Mouse (Mus musculus) brown adipose tissue, adult 24 weeks (tissue): ENCODE results near the gene Bckdhb. TPM values are rescaled to one million over a fixed set of nuclear protein-coding genes. Genes with fewer than 3 reads are reported as not detected.

Source experiments
- H3K27ac ChIP-seq: fragments of 200-500 bp; replicated peaks from 2 replicates; pipeline ENCODE4 v1.5.1; 2012; ENCODE audit warnings: low read depth, mild to moderate bottlenecking, low read length
- H3K4me1 ChIP-seq: fragments of 200-500 bp; 2 replicates; pipeline ENCODE4 v1.6.1; 2012; ENCODE audit warnings: low read length, mixed read lengths; ENCODE audit not compliant: control insufficient read depth, insufficient read depth, insufficient read length
- H3K4me3 ChIP-seq: fragments of 200-500 bp; 2 replicates; pipeline ENCODE4 v1.5.1; 2012; ENCODE audit warnings: low read depth, mild to moderate bottlenecking, low read length, moderate library complexity; ENCODE audit not compliant: insufficient read depth
- polyA plus RNA-seq: library from polyadenylated mRNA; stranded (reverse); fragments of >200 nt; gene quantifications from 2 replicates; pipeline ENCODE4 v1.2.4, GENCODE M21; 2012; ENCODE audit not compliant: missing spikeins, insufficient read depth, insufficient read length

Bckdhb gene
- polyA plus RNA-seq, 1 experiment, result 253 TPM

DNA sequence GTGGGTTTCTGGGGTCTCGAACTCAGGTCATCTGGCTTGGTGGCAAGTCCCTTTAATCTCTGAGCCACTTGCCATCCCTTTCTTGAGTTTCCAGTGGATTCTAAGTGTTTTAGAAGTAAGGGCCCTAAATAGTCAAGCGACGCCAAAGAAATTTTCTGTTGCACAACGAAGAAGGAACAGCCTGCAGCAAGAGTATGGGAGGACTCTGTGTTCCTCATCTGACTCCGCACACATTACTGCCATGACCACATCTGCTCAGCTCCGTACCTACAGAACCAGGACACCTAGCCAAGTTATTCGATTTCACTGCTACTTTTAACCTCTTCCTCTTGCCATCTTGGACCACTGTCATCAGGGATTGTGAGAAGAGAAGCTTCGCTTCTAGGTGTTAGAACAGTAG lies 168.0 kb downstream of the Bckdhb start:
- no peak overlapping the region for H3K4me3 ChIP-seq
- H3K4me1 ChIP-seq, result 0 out of 2 replicates have a peak, but pooled peaks cover 2% of the 10 kb centered on the region
- H3K27ac ChIP-seq, result no peak overlapping the region

GRCm38 (mm10) chr9:84094111-84094510 lies 169.2 kb downstream of the Bckdhb start:
- H3K4me3 ChIP-seq, result no peak overlapping the region
- 0 out of 2 replicates have a peak, but pooled peaks cover 2% of the 10 kb centered on the region for H3K4me1 ChIP-seq
- H3K27ac ChIP-seq, result no peak overlapping the region

GRCm38 (mm10) chr9:84096484-84097015 lies 171.6 kb downstream of the Bckdhb start:
- H3K27ac ChIP-seq, result peak overlapping the region; percentile 27; the same call in 1 of the 2 replicates
- 0 out of 2 replicates have a peak, but pooled peaks cover 2% of the 10 kb centered on the region for H3K4me1 ChIP-seq
- H3K4me3 ChIP-seq, result no peak overlapping the region

GRCm38 (mm10) chr9:84103344-84103743 lies 178.4 kb downstream of the Bckdhb start:
- H3K4me3 ChIP-seq, result no peak overlapping the region
- no peaks in the 10 kb centered on the region for H3K4me1 ChIP-seq
- no peak overlapping the region for H3K27ac ChIP-seq

- Histone ChIP-seq H3K4me3 (no peak overlapping the region), H3K27ac (no peak overlapping the region), H3K4me1 (peaks cover 11% of the 10 kb centered on the region)
Observed at GRCm38 (mm10) chr9:84106438-84106837, 181.5 kb downstream of the Bckdhb start.

- peak overlapping the region; percentile 21; the same call in 1 of the 2 replicates for H3K4me3 ChIP-seq
- peaks cover 11% of the 10 kb centered on the region for H3K4me1 ChIP-seq
- H3K27ac ChIP-seq, result peak overlapping the region; percentile 15; the same call in 1 of the 2 replicates
Observed at GRCm38 (mm10) chr9:84107045-84107813, 182.3 kb downstream of the Bckdhb start.

- Histone ChIP-seq H3K27ac (no peak overlapping the region), H3K4me3 (no peak overlapping the region), H3K4me1 (peaks cover 11% of the 10 kb centered on the region)
Observed at GRCm38 (mm10) chr9:84108534-84108933, 183.6 kb downstream of the Bckdhb start.

DNA sequence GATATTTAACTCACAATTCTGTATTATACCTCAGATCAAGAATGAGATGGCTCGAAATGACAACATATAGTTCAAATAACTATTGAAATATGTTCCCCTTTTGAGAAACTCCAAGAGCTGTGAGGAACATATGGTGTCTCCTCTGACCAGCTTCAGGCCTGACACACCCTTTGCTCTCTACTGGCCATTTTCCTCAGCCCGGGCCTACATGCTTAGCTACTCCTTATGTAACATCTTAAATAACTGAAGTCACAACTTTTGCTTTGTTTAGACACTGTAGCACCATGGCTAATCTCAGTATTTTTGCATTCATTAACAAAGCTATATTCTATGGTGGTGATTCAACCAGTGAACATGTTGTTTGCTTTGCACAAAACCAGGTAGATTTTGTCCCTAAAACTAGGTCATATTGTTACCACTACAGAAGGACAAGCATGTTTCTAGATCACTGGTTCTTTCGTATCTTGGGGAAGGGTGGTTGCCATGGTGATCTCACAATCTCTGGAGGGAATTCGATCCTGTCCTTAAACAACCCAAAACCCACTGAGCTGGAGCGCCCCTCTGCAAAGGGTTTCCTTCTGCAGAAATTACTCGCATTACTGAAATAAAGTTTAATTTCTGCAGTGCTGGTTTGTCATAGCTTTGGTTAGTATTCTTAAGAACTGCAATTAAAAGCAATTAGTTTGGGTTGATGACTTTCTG lies 185.0 kb downstream of the Bckdhb start:
- no peak overlapping the region for H3K27ac ChIP-seq

GRCm38 (mm10) chr9:84110616-84111015 lies 185.7 kb downstream of the Bckdhb start:
- Histone ChIP-seq H3K4me3 (peak overlapping the region; percentile 13; the same call in 1 of the 2 replicates), H3K4me1 (peaks cover 13% of the 10 kb centered on the region), H3K27ac (peak overlapping the region; percentile 5; the same call in 1 of the 2 replicates)

More for the DNA sequence above, 185.0 kb downstream of the Bckdhb start:
- peaks cover 13% of the 10 kb centered on the region for H3K4me1 ChIP-seq
- H3K4me3 ChIP-seq, result no peak overlapping the region

DNA sequence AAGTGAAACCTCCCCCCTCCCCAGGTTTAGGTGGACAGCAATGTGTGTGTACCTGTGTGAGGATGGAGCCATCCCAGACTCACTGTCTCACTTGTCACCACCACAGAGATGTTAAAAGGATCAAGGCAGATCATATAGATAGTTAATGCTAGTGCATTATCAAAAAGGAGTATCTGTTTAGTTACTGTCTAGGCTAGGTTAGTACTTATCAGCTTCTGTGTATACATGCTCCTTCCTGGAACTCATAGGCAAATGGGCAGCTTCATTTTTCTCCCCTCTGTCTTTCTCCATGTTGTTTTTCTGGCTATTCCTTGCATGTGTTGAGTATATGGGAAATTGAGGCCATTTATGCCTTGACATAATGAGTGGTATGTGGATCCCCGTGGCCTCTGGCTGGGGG lies 187.4 kb downstream of the Bckdhb start:
- Histone ChIP-seq H3K4me3 (no peak overlapping the region), H3K27ac (no peak overlapping the region), H3K4me1 (peaks cover 13% of the 10 kb centered on the region)

- peaks cover 13% of the 10 kb centered on the region for H3K4me1 ChIP-seq
- H3K27ac ChIP-seq, result no peak overlapping the region; the same call in 1 of the 2 replicates
- H3K4me3 ChIP-seq, result no peak overlapping the region
Observed at GRCm38 (mm10) chr9:84112842-84113568, 188.1 kb downstream of the Bckdhb start.

DNA sequence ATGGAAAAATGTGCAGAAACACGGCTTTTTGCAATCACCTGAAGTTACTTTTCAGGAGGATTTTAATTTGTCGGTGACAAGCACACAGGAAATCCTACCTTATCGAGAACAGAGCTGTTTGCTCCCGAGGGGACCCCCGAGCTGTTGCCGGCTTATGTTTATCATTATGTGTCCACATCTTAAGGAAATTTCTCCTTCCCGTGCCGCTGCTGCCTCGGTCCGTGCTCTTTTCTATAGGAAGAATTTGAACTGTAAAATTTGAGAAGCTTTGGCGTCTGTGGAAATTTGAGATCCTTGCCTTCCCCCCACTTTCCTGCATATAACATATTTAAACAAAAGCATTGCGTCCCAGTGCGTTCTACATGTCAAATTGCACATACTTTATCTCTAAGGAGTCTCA lies 189.3 kb downstream of the Bckdhb start:
- H3K27ac ChIP-seq, result peak overlapping the region; percentile 34; the same call in 1 of the 2 replicates
- H3K4me3 ChIP-seq, result peak overlapping the region; percentile 14; the same call in 1 of the 2 replicates
- H3K4me1 ChIP-seq, result peaks cover 10% of the 10 kb centered on the region

DNA sequence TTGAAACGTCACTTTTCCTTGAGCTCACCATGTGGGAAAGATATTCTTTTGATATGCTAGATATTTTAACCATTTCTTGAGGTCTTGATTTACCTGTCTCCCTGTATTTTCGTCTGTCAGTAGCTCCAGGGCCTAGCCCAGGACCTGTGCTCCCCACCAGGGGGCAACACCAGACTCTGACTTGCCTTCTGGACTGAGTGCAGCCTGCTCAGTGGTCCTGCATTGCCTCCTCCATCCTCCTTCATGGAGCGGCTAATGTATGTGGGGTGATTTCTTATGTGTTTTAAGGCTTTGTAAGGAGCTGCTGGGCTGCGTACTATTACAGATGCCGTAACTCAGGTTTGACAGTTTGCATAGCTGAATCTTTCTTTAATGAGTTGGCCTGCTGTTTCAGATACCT lies 192.4 kb downstream of the Bckdhb start:
- Histone ChIP-seq H3K4me1 (peaks cover 2% of the 10 kb centered on the region; the same call in 1 of the 2 replicates), H3K27ac (no peak overlapping the region), H3K4me3 (no peak overlapping the region)

- H3K4me3 ChIP-seq, result no peak overlapping the region
- no peaks in the 10 kb centered on the region for H3K4me1 ChIP-seq
- no peak overlapping the region for H3K27ac ChIP-seq
Observed at GRCm38 (mm10) chr9:84124996-84125395, 200.1 kb downstream of the Bckdhb start.

GRCm38 (mm10) chr9:84130338-84130737 lies 205.4 kb downstream of the Bckdhb start:
- H3K4me3 ChIP-seq, result no peak overlapping the region

More at GRCm38 (mm10) chr9:84130338-84130737, 205.4 kb downstream of the Bckdhb start:
- H3K27ac ChIP-seq, result no peak overlapping the region
- no peaks in the 10 kb centered on the region for H3K4me1 ChIP-seq
